Mouse (Mus musculus): Measurements from ENCODE around the gene Atm. TPM values are rescaled to one million over a fixed set of nuclear protein-coding genes. Genes with fewer than 3 reads are reported as not detected.

The Atm gene
- total and polyA plus RNA-seq, 3 experiments, result 19.0 to 33.6 (median 22.8) TPM

GRCm38 (mm10) chr9:53435830-53436570 is 100.5 kb downstream of the Atm start:
- peaks cover 0 to 21% of the 10 kb centered on the region in 2 experiments; a peak in 2 of 4 replicates for H3K4me1 ChIP-seq (ENCODE audit: control insufficient read depth in 1 of 2, insufficient read depth in 2 of 2)
- H3K9me3 ChIP-seq (replicated peaks; ENCODE audit: low read length), result no peaks in the 10 kb centered on the region
- H3K79me2 ChIP-seq (replicated peaks; ENCODE audit: control insufficient read depth, extremely low read depth, insufficient read depth, poor library complexity, severe bottlenecking), result no peaks in the 10 kb centered on the region
- peaks cover 22 to 33% of the 10 kb centered on the region in 2 experiments for H3K36me3 ChIP-seq (replicated peaks in 1 of 2; ENCODE audit: control insufficient read depth in 1 of 2, insufficient read depth in 1 of 2, low read length in 1 of 2)
- no peak overlapping the region for H3K9ac ChIP-seq (ENCODE audit: insufficient read depth, low read depth)
- dilution Hi-C loops (cut with MboI; ENCODE audit: extremely low pct_ligation_motif_present, extremely low pct_unique_long_range_greater_than_20kb, low sequenced_read_pairs), result no loop called here
- H3K27ac ChIP-seq (ENCODE audit: insufficient read depth, low read depth), result no peak overlapping the region
- TF ChIP-seq USF1 (IDR thresholded peaks at IDR 0.05; ENCODE audit: low read depth, low read length), result no peak
- no peak for TF ChIP-seq MAX (IDR thresholded peaks at IDR 0.05; ENCODE audit: low read length)
- TF ChIP-seq GABPA (IDR thresholded peaks at IDR 0.05; ENCODE audit: insufficient replicate concordance, low read depth, low read length), result no peak
- TF ChIP-seq CHD1 (IDR thresholded peaks at IDR 0.05; ENCODE audit: low read depth, low read length), result no peak
- TF ChIP-seq POLR2AphosphoS2 (IDR thresholded peaks at IDR 0.05; ENCODE audit: low read depth, low read length), result no peak
- TF ChIP-seq MAFK (IDR thresholded peaks at IDR 0.05; ENCODE audit: insufficient replicate concordance, low read length), result peak; percentile 83
- no peak for TF ChIP-seq MXI1 (IDR thresholded peaks at IDR 0.05; ENCODE audit: low read depth, low read length)
- TF ChIP-seq PAX5 (IDR thresholded peaks at IDR 0.05; ENCODE audit: low read length), result no peak
- no peak for TF ChIP-seq NELFE (IDR thresholded peaks at IDR 0.05; ENCODE audit: low read depth, low read length)
- TF ChIP-seq JUN (IDR thresholded peaks at IDR 0.05; ENCODE audit: insufficient read depth, low read depth, low read length), result no peak
- peak; percentile 83 for TF ChIP-seq IRF4 (IDR thresholded peaks at IDR 0.05; ENCODE audit: low read depth, low read length)
- TF ChIP-seq USF2 (conservative IDR thresholded peaks at IDR 0.05; ENCODE audit: low read depth, low read length), result no peak
- TF ChIP-seq NRF1 (IDR thresholded peaks at IDR 0.05; ENCODE audit: low read depth, low read length), result no peak
- TF ChIP-seq EP300 (IDR thresholded peaks at IDR 0.05; ENCODE audit: low read length), result peak; percentile 79
- no peak for TF ChIP-seq ELF1 (IDR thresholded peaks at IDR 0.05; ENCODE audit: low read depth, low read length)
- TF ChIP-seq ZNF384 (IDR thresholded peaks at IDR 0.05; ENCODE audit: low read depth, low read length), result peak; percentile 42; the same call in 1 of the 2 replicates
- no peak for TF ChIP-seq CTCF (conservative IDR thresholded peaks at IDR 0.05 in 1 of 2, IDR thresholded peaks at IDR 0.05 in 1 of 2; ENCODE audit: low read depth in 2 of 2, low read length in 2 of 2)
- no peak for TF ChIP-seq ZC3H11A (IDR thresholded peaks at IDR 0.05; ENCODE audit: low read depth, low read length)
- TF ChIP-seq RCOR1 (conservative IDR thresholded peaks at IDR 0.05; ENCODE audit: low read depth, low read length), result no peak
- TF ChIP-seq TCF12 (IDR thresholded peaks at IDR 0.05; ENCODE audit: low read depth, low read length), result no peak
- TF ChIP-seq JUND (conservative IDR thresholded peaks at IDR 0.05; ENCODE audit: low read depth, low read length), result 0 out of 2 replicates have a peak, but pooled peaks have one; percentile 12
- TF ChIP-seq MEF2A (IDR thresholded peaks at IDR 0.05; ENCODE audit: borderline replicate concordance, low read depth, low read length), result no peak
- TF ChIP-seq RAD21 (IDR thresholded peaks at IDR 0.05; ENCODE audit: low read depth, low read length), result no peak
- no peak for TF ChIP-seq SMC3 (IDR thresholded peaks at IDR 0.05; ENCODE audit: low read depth, low read length)
- TF ChIP-seq BHLHE40 (IDR thresholded peaks at IDR 0.05; ENCODE audit: low read depth, low read length), result peak; percentile 96
- 0 out of 2 replicates have a peak, but pooled peaks have one; percentile 15 for TF ChIP-seq TBP (conservative IDR thresholded peaks at IDR 0.05; ENCODE audit: low read depth, low read length)
- TF ChIP-seq HCFC1 (IDR thresholded peaks at IDR 0.05; ENCODE audit: low read depth, low read length), result no peak
- no peak for TF ChIP-seq ZMIZ1 (IDR thresholded peaks at IDR 0.05; ENCODE audit: low read depth, low read length)
- no peak for TF ChIP-seq SIN3A (IDR thresholded peaks at IDR 0.05; ENCODE audit: low read length)
- TF ChIP-seq E2F4 (IDR thresholded peaks at IDR 0.05; ENCODE audit: insufficient replicate concordance, low read depth, low read length), result no peak
- TF ChIP-seq CHD2 (IDR thresholded peaks at IDR 0.05; ENCODE audit: low read length), result no peak
- TF ChIP-seq ETS1 (conservative IDR thresholded peaks at IDR 0.05; ENCODE audit: low read depth, low read length), result peak; percentile 62
- TF ChIP-seq MAZ (IDR thresholded peaks at IDR 0.05; ENCODE audit: low read depth, low read length), result no peak
- TF ChIP-seq POLR2A (IDR thresholded peaks at IDR 0.05; ENCODE audit: low read depth, low read length), result no peak
- TF ChIP-seq MYC (IDR thresholded peaks at IDR 0.05; ENCODE audit: low read depth, low read length), result no peak; the same call in 1 of the 2 replicates
- TF ChIP-seq UBTF (IDR thresholded peaks at IDR 0.05; ENCODE audit: low read depth, low read length), result no peak
- TF ChIP-seq KAT2A (IDR thresholded peaks at IDR 0.05; ENCODE audit: insufficient replicate concordance, low read length), result no peak
- TF ChIP-seq ZKSCAN1 (IDR thresholded peaks at IDR 0.05; ENCODE audit: borderline replicate concordance, low read depth, low read length), result no peak
- H3K27me3 ChIP-seq (replicated peaks), result no peaks in the 10 kb centered on the region
- DNase-seq (ENCODE audit: extremely low read depth), result peak; percentile 70
- no peak overlapping the region for H3K4me3 ChIP-seq (replicated peaks in 1 of 3; ENCODE audit: low read depth in 2 of 3, low read length in 2 of 3, poor library complexity in 1 of 3)
- peak overlapping the region; percentile 58; the same call in 1 of the 2 replicates for H3K4me2 ChIP-seq (ENCODE audit: insufficient read depth, low read depth, poor library complexity, severe bottlenecking)
- in situ Hi-C loops (cut with MboI; ENCODE audit: low pct_ligation_motif_present, low pct_unique_long_range_greater_than_20kb, low sequenced_read_pairs), result no loop called here

All from CH12.LX (cell line).